Comparison of ENCODE assay signal across 18 mouse cellular contexts in the genomic region with DNA sequence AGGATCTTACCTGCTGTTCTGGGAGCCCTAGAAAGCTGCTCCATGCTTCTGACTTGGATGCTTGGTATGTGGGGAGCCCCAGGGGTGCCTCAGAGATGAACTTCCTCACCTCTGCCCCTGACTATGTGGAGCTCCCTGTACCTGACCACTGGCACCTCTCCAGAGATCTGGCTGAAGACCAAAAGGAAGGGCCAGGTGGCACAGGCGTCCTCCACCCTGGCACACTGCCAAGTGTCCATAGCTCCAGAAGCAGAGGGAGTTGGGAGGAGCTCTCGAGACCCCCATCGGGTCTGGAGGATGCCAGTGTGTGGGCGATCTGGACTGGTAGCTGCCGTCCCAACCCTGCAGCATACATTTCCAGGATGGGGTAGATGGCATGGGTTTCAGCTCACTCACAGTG. TPM values are rescaled to one million over a fixed set of nuclear protein-coding genes. Genes with fewer than 3 reads are reported as not detected.
DNase-seq lines count a peak whose midpoint lies in the region; TF ChIP-seq lines count a peak whose summit lies in the region.
"Had no signal": no experiment of that assay in that cellular context is flagged by ENCODE, and none has a peak within 500 bp of the region (broad histone marks: within the 10 kb centered on the region; RNA-seq: fewer than 3 reads in every experiment).

No protein-coding gene starts in this region.

- no peak overlapping the region for H3K4me3 ChIP-seq in gastrocnemius, adult 2 months
- H3K4me3 ChIP-seq in kidney, adult 2 months (ENCODE audit: insufficient read depth, low read depth, low read length), result no peak overlapping the region
- H3K4me3 ChIP-seq: forebrain, embryonic 10.5 days; heart, embryonic 15.5 days; hindbrain, embryonic 13.5 days; left cerebral cortex, adult 2 months; limb, embryonic 10.5 days; liver, embryonic 15.5 days had no signal

- TF ChIP-seq CTCF in gastrocnemius, adult 2 months (IDR thresholded peaks at IDR 0.05), result no peak
- no peak for TF ChIP-seq CTCF in kidney, adult 2 months (conservative IDR thresholded peaks at IDR 0.05; ENCODE audit: insufficient read depth, insufficient read length, low read depth, low read length)

- no peak overlapping the region for H3K27ac ChIP-seq in gastrocnemius, adult 2 months
- H3K27ac ChIP-seq in kidney, adult 2 months (ENCODE audit: insufficient read depth, low read depth, low read length), result no peak overlapping the region
- H3K27ac ChIP-seq: forebrain, embryonic 10.5 days; heart, embryonic 15.5 days; hindbrain, embryonic 13.5 days; kidney, postnatal 0 days; left cerebral cortex, adult 2 months; limb, embryonic 10.5 days; liver, embryonic 15.5 days had no signal

- no peaks in the 10 kb centered on the region for H3K36me3 ChIP-seq in kidney, adult 2 months (ENCODE audit: control insufficient read depth, insufficient read depth, low read length)

- no peaks in the 10 kb centered on the region for H3K27me3 ChIP-seq in kidney, adult 2 months (replicated peaks; ENCODE audit: control insufficient read depth, insufficient read depth, low read length)
- H3K27me3 ChIP-seq: heart, embryonic 15.5 days; hindbrain, embryonic 13.5 days; liver, embryonic 15.5 days had no signal

- 56% methylated on average over 5 of the region's 5 CpGs for WGBS in kidney, adult 2 months

- intact Hi-C loops in gastrocnemius, adult 2 months (cut with DNase I), result no loop called here
- intact Hi-C loops in gastrocnemius, postnatal 14 days (cut with DNase I; ENCODE audit: low total_unique reads), result no loop called here

- DNase-seq in gastrocnemius, adult 2 months, result peak; percentile 43
- DNase-seq in gastrocnemius, postnatal 14 days, result no peak
- DNase-seq in right cerebral cortex, postnatal 4 days, result peak; percentile 25
- DNase-seq in right cerebral cortex, adult 18-20 months, result no peak
- DNase-seq in cerebellum, adult 8-10 months, result peak; percentile 48
- peak; percentile 66 for DNase-seq in cerebellum, postnatal 36 days
- DNase-seq in thymus, postnatal 14 days, result no peak
- DNase-seq in kidney, adult 2 months, result no peak
- DNase-seq: heart, postnatal 36 days; kidney, adult 11 months; liver had no signal

- no peak for TF ChIP-seq POLR2A in kidney, adult 2 months (IDR thresholded peaks at IDR 0.05; ENCODE audit: low read depth, low read length)

- no peaks in the 10 kb centered on the region for H3K4me1 ChIP-seq in kidney, adult 2 months (ENCODE audit: control insufficient read depth, insufficient read depth, low read length)

RNA-seq across cellular contexts. Expression of a gene that starts 0.5 kb away (rescaled TPM):
- total RNA-seq in gastrocnemius, adult 2 months (2021), result 1 to 10 TPM in 1 of 2 experiments, under 1 TPM in 1; 0.99 to 1.7 TPM
- under 1 TPM; 0.51 to 0.84 TPM for total RNA-seq in gastrocnemius, postnatal 14 days (2021)
- polyA plus RNA-seq in kidney, adult 2 months (2012; rRNA removed), result 1.6 and 1.8 TPM in 2 replicates

RNA-seq across cellular contexts. Expression of a gene that starts 6.4 kb away (rescaled TPM):
- 1 to 10 TPM in 1 of 2 experiments, under 1 TPM in 1; 0.77 to 1.5 TPM for total RNA-seq in gastrocnemius, adult 2 months (2021)
- total RNA-seq in gastrocnemius, postnatal 14 days (2021), result under 1 TPM; 0.41 to 0.42 TPM
- polyA plus RNA-seq in kidney, adult 2 months (2012; rRNA removed), result 2.0 and 2.4 TPM in 2 replicates

RNA-seq across cellular contexts. Expression of a gene that starts 6.4 kb away (rescaled TPM):
- 1 to 10 TPM; 1.6 to 2.4 TPM for total RNA-seq in gastrocnemius, adult 2 months (2021)
- total RNA-seq in gastrocnemius, postnatal 14 days (2021), result 1 to 10 TPM; 3.0 to 4.7 TPM
- 8.9 and 9.0 TPM in 2 replicates for polyA plus RNA-seq in kidney, adult 2 months (2012; rRNA removed)

Comparison
In these comparisons a context has a peak if more than half of its experiments do, and no peak if none do; other contexts are left out.
1. DNase-seq: peak in gastrocnemius, adult 2 months (single experiment), right cerebral cortex, postnatal 4 days (single experiment), cerebellum, adult 8-10 months (single experiment) and cerebellum, postnatal 36 days (2 of 2); none in gastrocnemius, postnatal 14 days (single experiment), right cerebral cortex, adult 18-20 months (single experiment), thymus, postnatal 14 days (single experiment) and kidney, adult 2 months (single experiment).